Mouse (Mus musculus) limb, embryonic 13.5 days (tissue): ENCODE results near the gene Filip1l. TPM values are rescaled to one million over a fixed set of nuclear protein-coding genes. Genes with fewer than 3 reads are reported as not detected.

Source experiments
- ATAC-seq: fragments of 200-750 bp; cut with Nextera tagmentation; 2 replicates; pipeline ENCODE4 v1.8.0; 2017; ENCODE audit warnings: low read depth, moderate number of reproducible peaks, moderate TSS enrichment; ENCODE audit not compliant: low FRiP score
- H3K27ac ChIP-seq: fragments of 300-500 bp; sonication (generic); 2 replicates; pipeline ENCODE4 v1.5.1; 2015; ENCODE audit warnings: inconsistent platforms, mild to moderate bottlenecking, moderate library complexity
- H3K27me3 ChIP-seq: fragments of 300-500 bp; sonication (generic); 2 replicates; pipeline ENCODE4 v1.6.1; 2015; ENCODE audit warnings: mild to moderate bottlenecking, inconsistent platforms
- H3K36me3 ChIP-seq: fragments of 300-500 bp; sonication (generic); 2 replicates; pipeline ENCODE4 v1.6.1; 2015; ENCODE audit warnings: inconsistent platforms, mild to moderate bottlenecking, moderate library complexity
- H3K4me1 ChIP-seq: fragments of 300-500 bp; sonication (generic); 2 replicates; pipeline ENCODE4 v1.6.1; 2015; ENCODE audit warnings: inconsistent platforms
- H3K4me2 ChIP-seq: fragments of 300-500 bp; sonication (generic); replicated peaks from 2 replicates; pipeline ENCODE4 v1.6.1; 2015; ENCODE audit warnings: inconsistent platforms, mild to moderate bottlenecking, moderate library complexity
- H3K4me3 ChIP-seq: fragments of 300-500 bp; sonication (generic); 2 replicates; pipeline ENCODE4 v1.5.1; 2015; ENCODE audit warnings: moderate library complexity, mild to moderate bottlenecking, inconsistent platforms
- H3K9ac ChIP-seq: fragments of 300-500 bp; sonication (generic); 2 replicates; pipeline ENCODE4 v1.6.1; 2015; ENCODE audit warnings: mild to moderate bottlenecking, inconsistent platforms
- H3K9me3 ChIP-seq: fragments of 300-500 bp; sonication (generic); 2 replicates; pipeline ENCODE4 v1.6.1; 2016; ENCODE audit warnings: inconsistent platforms
- WGBS: fragments of 180-500 bp; shearing (Covaris S2); methylation state at CpG from one replicate; pipeline ENCODE4 v1.1.7; 2015; 5-methylcytosine and 5-hydroxymethylcytosine counted together
- polyA plus RNA-seq: library from polyadenylated mRNA; unstranded; fragments of >200 nt; fragmentation: Nextera tagmentation; extraction: Ambion mirVana; gene quantifications from 2 replicates; pipeline ENCODE4 v1.2.1, GENCODE M21; 2015

The Filip1l gene
- polyA plus RNA-seq, 1 experiment from 2014 or later: 37.3 TPM

- Histone ChIP-seq H3K27ac (no peak overlapping the region), H3K9ac (no peak overlapping the region), H3K9me3 (no peaks in the 10 kb centered on the region), H3K4me1 (peaks cover 24% of the 10 kb centered on the region), H3K36me3 (peaks cover 47% of the 10 kb centered on the region), H3K4me2 (no peak overlapping the region), H3K4me3 (no peak overlapping the region), H3K27me3 (no peaks in the 10 kb centered on the region)
- ATAC-seq: no peak
- WGBS: 88% methylated on average over 5 of the region's 5 CpGs
Measured at GRCm38 (mm10) chr16:57570789-57571311, 218.0 kb downstream of the Filip1l start.

GRCm38 (mm10) chr16:57573831-57574230 is 220.9 kb downstream of the Filip1l start:
- no peak for ATAC-seq
- H3K4me2 ChIP-seq: no peak overlapping the region
- H3K4me1 ChIP-seq: peaks cover 24% of the 10 kb centered on the region
- peaks cover 48% of the 10 kb centered on the region for H3K36me3 ChIP-seq
- no peak overlapping the region for H3K27ac ChIP-seq
- H3K9ac ChIP-seq: no peak overlapping the region
- H3K27me3 ChIP-seq: no peaks in the 10 kb centered on the region
- no peaks in the 10 kb centered on the region for H3K9me3 ChIP-seq
- WGBS: 87% methylated on average over 1 of the region's 1 CpGs
- H3K4me3 ChIP-seq: no peak overlapping the region

DNA sequence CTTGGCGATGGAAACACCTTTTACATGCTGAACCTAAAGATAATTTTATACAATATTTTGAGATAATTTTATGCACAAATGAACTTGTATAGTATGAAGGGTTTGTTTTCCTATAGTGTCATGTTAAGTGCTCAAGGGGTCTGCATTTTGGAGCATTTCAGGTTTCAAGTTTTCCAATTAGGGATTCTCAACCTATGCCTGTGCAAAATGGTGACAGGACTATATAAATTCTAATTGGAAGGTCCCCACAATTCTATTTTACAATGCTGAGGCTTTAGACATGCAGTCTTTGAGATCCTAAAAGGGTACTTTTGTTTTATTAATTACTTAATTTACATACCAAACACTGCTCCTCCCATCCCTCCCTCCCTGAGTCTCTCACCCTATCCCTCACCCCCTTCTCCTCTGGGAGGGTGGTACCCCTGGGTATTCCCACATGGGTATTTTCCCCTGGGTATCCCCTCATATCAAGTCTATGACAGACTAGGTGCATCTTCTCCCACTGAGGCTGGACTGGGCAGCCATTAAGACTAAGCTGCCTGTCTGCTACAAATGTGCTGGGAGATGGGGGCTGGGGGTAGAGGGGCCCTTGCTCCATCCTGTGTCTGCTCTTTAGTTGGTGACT is 223.0 kb downstream of the Filip1l start:
- WGBS: 94% methylated on average over 1 of the region's 1 CpGs

GRCm38 (mm10) chr16:57577519-57577918 is 224.6 kb downstream of the Filip1l start:
- H3K36me3 ChIP-seq: peaks cover 19% of the 10 kb centered on the region; the same call in 1 of the 2 replicates
- 74% methylated on average over 1 of the region's 1 CpGs for WGBS

More for the DNA sequence above, 223.0 kb downstream of the Filip1l start:
- Histone ChIP-seq H3K9ac (no peak overlapping the region), H3K36me3 (peaks cover 34% of the 10 kb centered on the region), H3K4me3 (no peak overlapping the region), H3K4me2 (no peak overlapping the region), H3K4me1 (peaks cover 24% of the 10 kb centered on the region), H3K27ac (no peak overlapping the region), H3K9me3 (no peaks in the 10 kb centered on the region), H3K27me3 (no peaks in the 10 kb centered on the region)
- no peak for ATAC-seq

DNA sequence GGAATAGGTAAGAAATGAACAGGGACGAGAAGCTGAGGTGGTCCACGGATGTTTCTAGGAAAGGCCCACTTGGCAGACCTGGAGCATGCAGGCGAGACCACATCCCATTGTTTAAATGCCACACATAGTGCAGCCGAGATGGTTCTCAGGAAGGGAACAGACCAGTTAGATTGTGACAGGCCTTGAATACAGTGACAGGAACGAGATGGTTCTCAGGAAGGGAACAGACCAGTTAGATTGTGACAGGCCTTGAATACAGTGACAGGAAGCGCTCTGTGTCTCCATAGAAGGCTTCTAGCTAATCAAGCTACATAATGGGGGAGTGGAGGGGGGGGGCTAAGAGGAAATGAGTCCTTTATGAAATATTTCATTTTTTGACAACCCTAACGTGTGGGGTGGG is 227.1 kb downstream of the Filip1l start:
- no peak overlapping the region for H3K27ac ChIP-seq

More at GRCm38 (mm10) chr16:57577519-57577918, 224.6 kb downstream of the Filip1l start:
- no peak overlapping the region for H3K9ac ChIP-seq
- peaks cover 17% of the 10 kb centered on the region for H3K4me1 ChIP-seq
- no peaks in the 10 kb centered on the region for H3K27me3 ChIP-seq
- ATAC-seq: no peak
- no peak overlapping the region for H3K4me3 ChIP-seq
- H3K4me2 ChIP-seq: no peak overlapping the region
- no peaks in the 10 kb centered on the region for H3K9me3 ChIP-seq
- H3K27ac ChIP-seq: no peak overlapping the region

DNA sequence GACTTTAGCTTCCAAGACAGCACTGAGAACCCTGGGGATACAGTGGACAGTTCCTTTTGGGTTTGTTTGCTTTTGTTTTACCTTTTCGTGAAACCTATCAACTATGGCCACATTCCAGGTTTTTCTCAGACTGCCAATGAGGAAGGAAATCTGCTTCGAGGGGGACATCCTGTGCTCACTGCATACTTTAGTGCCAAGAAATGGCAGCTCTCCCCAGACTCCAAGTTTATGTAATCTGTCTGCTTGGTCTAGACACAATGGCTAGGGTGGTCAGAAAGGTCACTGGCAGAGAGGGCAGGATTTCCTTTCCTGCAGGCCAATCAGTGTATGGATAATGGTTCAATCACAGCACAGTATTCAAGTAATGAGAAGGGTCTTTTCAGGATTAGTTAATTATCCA is 229.1 kb downstream of the Filip1l start:
- no peaks in the 10 kb centered on the region for H3K9me3 ChIP-seq
- ATAC-seq: no peak
- H3K36me3 ChIP-seq: 0 out of 2 replicates have a peak, but pooled peaks cover 6% of the 10 kb centered on the region
- H3K9ac ChIP-seq: no peak overlapping the region
- 75% methylated on average over 2 of the region's 2 CpGs for WGBS
- no peaks in the 10 kb centered on the region for H3K27me3 ChIP-seq
- H3K27ac ChIP-seq: no peak overlapping the region
- H3K4me2 ChIP-seq: no peak overlapping the region
- peaks cover 8% of the 10 kb centered on the region; the same call in 1 of the 2 replicates for H3K4me1 ChIP-seq
- H3K4me3 ChIP-seq: no peak overlapping the region

More for the DNA sequence above, 227.1 kb downstream of the Filip1l start:
- H3K4me1 ChIP-seq: peaks cover 3% of the 10 kb centered on the region; the same call in 1 of the 2 replicates
- H3K9ac ChIP-seq: no peak overlapping the region
- no peaks in the 10 kb centered on the region for H3K9me3 ChIP-seq
- no peak for ATAC-seq
- 76% methylated on average over 7 of the region's 7 CpGs for WGBS
- no peak overlapping the region for H3K4me2 ChIP-seq
- peaks cover 9% of the 10 kb centered on the region; the same call in 1 of the 2 replicates for H3K36me3 ChIP-seq
- no peaks in the 10 kb centered on the region for H3K27me3 ChIP-seq
- H3K4me3 ChIP-seq: no peak overlapping the region

GRCm38 (mm10) chr16:57585201-57585600 is 232.3 kb downstream of the Filip1l start:
- Histone ChIP-seq H3K4me2 (no peak overlapping the region), H3K4me1 (peaks cover 8% of the 10 kb centered on the region; the same call in 1 of the 2 replicates), H3K27me3 (no peaks in the 10 kb centered on the region), H3K36me3 (no peaks in the 10 kb centered on the region), H3K4me3 (no peak overlapping the region), H3K9me3 (no peaks in the 10 kb centered on the region), H3K27ac (no peak overlapping the region), H3K9ac (no peak overlapping the region)
- 37% methylated on average over 3 of the region's 3 CpGs for WGBS
- ATAC-seq: no peak

DNA sequence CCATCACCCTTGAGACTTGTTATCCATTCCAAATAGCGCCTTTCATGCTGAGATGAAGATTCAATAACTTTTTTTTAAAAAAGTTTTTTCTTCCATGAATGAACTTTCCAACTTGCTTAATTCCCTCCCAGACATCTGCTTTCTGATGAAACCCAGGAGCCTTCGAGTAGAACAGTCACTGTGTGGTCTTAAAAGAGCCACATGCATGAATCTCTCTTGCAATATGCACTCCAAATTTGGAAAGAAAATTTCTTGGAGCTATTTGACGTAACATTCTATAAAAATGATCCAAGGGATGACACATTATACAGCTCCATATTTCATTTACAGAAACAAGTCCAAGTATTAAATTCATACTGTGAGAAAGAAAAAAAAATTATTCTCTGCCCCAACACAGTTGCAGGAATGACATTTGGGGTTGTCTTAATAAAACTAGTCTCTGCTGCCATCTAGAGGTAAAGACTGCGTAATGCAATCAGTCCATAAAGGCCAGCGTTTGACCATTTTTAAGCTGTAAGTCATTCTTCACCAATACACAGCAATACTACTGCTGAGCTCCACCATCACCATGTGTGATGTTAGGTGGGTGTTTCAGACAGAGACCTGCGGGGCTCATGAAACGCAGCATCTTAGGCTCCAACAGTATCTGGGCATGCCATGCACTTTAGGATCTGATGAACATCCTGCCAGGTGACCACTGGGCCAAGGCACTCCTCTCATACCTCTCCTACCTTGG is 240.7 kb downstream of the Filip1l start:
- H3K27ac ChIP-seq: no peak overlapping the region
- peak; percentile 28; the same call in 1 of the 2 replicates for ATAC-seq
- WGBS: 33% methylated on average over 7 of the region's 7 CpGs
- H3K4me2 ChIP-seq: no peak overlapping the region
- H3K27me3 ChIP-seq: no peaks in the 10 kb centered on the region
- no peak overlapping the region for H3K9ac ChIP-seq
- H3K4me1 ChIP-seq: no peaks in the 10 kb centered on the region
- no peaks in the 10 kb centered on the region for H3K9me3 ChIP-seq
- no peaks in the 10 kb centered on the region for H3K36me3 ChIP-seq
- no peak overlapping the region for H3K4me3 ChIP-seq

- no peak for ATAC-seq
- no peaks in the 10 kb centered on the region for H3K9me3 ChIP-seq
- H3K9ac ChIP-seq: no peak overlapping the region
- no peak overlapping the region for H3K4me2 ChIP-seq
- H3K36me3 ChIP-seq: no peaks in the 10 kb centered on the region
- no peak overlapping the region for H3K27ac ChIP-seq
- H3K4me3 ChIP-seq: no peak overlapping the region
- H3K4me1 ChIP-seq: no peaks in the 10 kb centered on the region
- 79% methylated on average over 4 of the region's 4 CpGs for WGBS
- no peaks in the 10 kb centered on the region for H3K27me3 ChIP-seq
Measured at GRCm38 (mm10) chr16:57597295-57597957, 244.5 kb downstream of the Filip1l start.

DNA sequence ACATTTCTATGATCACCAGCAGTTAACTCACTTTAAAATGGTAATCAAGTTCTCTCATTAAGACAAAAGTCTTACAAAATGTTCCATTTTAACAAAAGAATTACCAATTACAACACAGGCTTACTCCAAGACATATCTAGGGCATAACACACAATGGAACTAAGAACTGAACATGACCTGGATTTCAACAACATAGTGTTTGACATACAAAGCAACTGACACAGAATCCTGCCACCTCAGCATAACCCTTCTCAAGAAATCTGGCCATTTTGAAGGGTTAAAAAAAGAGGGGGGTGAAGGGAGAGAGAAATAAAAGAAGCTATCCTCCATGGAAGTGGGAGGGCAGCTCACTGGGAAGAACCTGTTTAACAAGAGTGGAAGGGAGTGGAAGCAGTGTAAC is 248.1 kb downstream of the Filip1l start:
- Histone ChIP-seq H3K27ac (no peak overlapping the region), H3K4me1 (peaks cover 9% of the 10 kb centered on the region), H3K9ac (no peak overlapping the region), H3K27me3 (no peaks in the 10 kb centered on the region), H3K4me3 (no peak overlapping the region), H3K36me3 (no peaks in the 10 kb centered on the region), H3K4me2 (no peak overlapping the region), H3K9me3 (no peaks in the 10 kb centered on the region)
- no peak for ATAC-seq

- under 1% methylated on average over 64 of the region's 64 CpGs for WGBS
- ATAC-seq: peak; percentile 92
- H3K9me3 ChIP-seq: no peaks in the 10 kb centered on the region
- no peaks in the 10 kb centered on the region for H3K27me3 ChIP-seq
- peak within 1 kb of the TSS; percentile 77 for H3K4me2 ChIP-seq
- H3K36me3 ChIP-seq: no peaks in the 10 kb centered on the region
- peaks cover 13% of the 10 kb centered on the region for H3K4me1 ChIP-seq
- H3K9ac ChIP-seq: peak within 1 kb of the TSS; percentile 78
- H3K4me3 ChIP-seq: peak within 1 kb of the TSS; percentile 83
- H3K27ac ChIP-seq: 0 out of 2 replicates have a peak within 1 kb of the TSS, but pooled peaks have one; percentile 53
Measured at GRCm38 (mm10) chr16:57606444-57607227, 253.7 kb downstream of the Filip1l start, which contains the start of gene Cmss1. Cmss1 (minus strand) TSS chr16:57606864.
